Mouse (Mus musculus) heart, postnatal 14 days (tissue): ENCODE results near the gene Tada2a. TPM values are rescaled to one million over a fixed set of nuclear protein-coding genes. Genes with fewer than 3 reads are reported as not detected.

Experiments
- DNase-seq, 2 experiments: peaks; one replicate each; pipeline ENCODE4 v3.0.0; 2021 to 2022
- intact Hi-C: fragments of 180-260 bp; cut with DNase I; formaldehyde crosslinking; loops from one replicate; pipeline ENCODE4 v1.15.1; 2025
- total RNA-seq, 2 experiments: library from RNA; stranded (reverse); gene quantifications; 2 replicates each; pipeline ENCODE4 v1.2.3; 2021

The Tada2a gene
- total RNA-seq, 2 experiments from 2014 or later: 6.2 to 6.3 TPM

GRCm38 (mm10) chr11:84067720-84068190 lies 61.6 kb downstream of the Tada2a start:
- intact Hi-C loops: no loop called here
- DNase-seq: no peak

GRCm38 (mm10) chr11:84066927-84067645 lies 62.3 kb downstream of the Tada2a start:
- peak in 1 of 2 experiments; percentile 21 for DNase-seq
- intact Hi-C loops: no loop called here

- peak in 1 of 2 experiments; percentile 17 for DNase-seq
- intact Hi-C loops: no loop called here
These were observed 63.3 kb downstream of the Tada2a start for GRCm38 (mm10) chr11:84066071-84066481.

- DNase-seq: no peak
- intact Hi-C loops: no loop called here
These were observed 65.7 kb downstream of the Tada2a start for GRCm38 (mm10) chr11:84063631-84064209.

- intact Hi-C loops: no loop called here
These were observed 66.6 kb downstream of the Tada2a start for GRCm38 (mm10) chr11:84062805-84063204.

GRCm38 (mm10) chr11:84061881-84062280 lies 67.5 kb downstream of the Tada2a start:
- no peak for DNase-seq
- intact Hi-C loops: no loop called here

More at GRCm38 (mm10) chr11:84062805-84063204, 66.6 kb downstream of the Tada2a start:
- peak in 1 of 2 experiments; percentile 33 for DNase-seq

GRCm38 (mm10) chr11:84060635-84061034 lies 68.8 kb downstream of the Tada2a start:
- no peak for DNase-seq
- intact Hi-C loops: no loop called here

- intact Hi-C loops: no loop called here
- no peak for DNase-seq
These were observed 69.6 kb downstream of the Tada2a start for GRCm38 (mm10) chr11:84059784-84060183.

- no peak for DNase-seq
- intact Hi-C loops: no loop called here
These were observed 72.0 kb downstream of the Tada2a start for GRCm38 (mm10) chr11:84057418-84057817.

GRCm38 (mm10) chr11:84053524-84054163 lies 75.8 kb downstream of the Tada2a start:
- intact Hi-C loops: no loop called here
- peak in 1 of 2 experiments; percentile 31 for DNase-seq

- DNase-seq: no peak
- intact Hi-C loops: no loop called here
These were observed 76.3 kb downstream of the Tada2a start for GRCm38 (mm10) chr11:84053055-84053454.

- intact Hi-C loops: no loop called here
- no peak for DNase-seq
These were observed 81.0 kb downstream of the Tada2a start for GRCm38 (mm10) chr11:84048411-84048810.

GRCm38 (mm10) chr11:84047270-84047669 lies 82.1 kb downstream of the Tada2a start:
- intact Hi-C loops: no loop called here
- DNase-seq: no peak

GRCm38 (mm10) chr11:84044988-84045387 lies 84.4 kb downstream of the Tada2a start:
- intact Hi-C loops: no loop called here
- DNase-seq: no peak

- DNase-seq: no peak
- intact Hi-C loops: no loop called here
These were observed 86.3 kb downstream of the Tada2a start for GRCm38 (mm10) chr11:84042808-84043762.

- DNase-seq: no peak
- intact Hi-C loops: no loop called here
These were observed 88.8 kb downstream of the Tada2a start for GRCm38 (mm10) chr11:84040621-84041020.

GRCm38 (mm10) chr11:84033671-84034070 lies 95.7 kb downstream of the Tada2a start:
- no peak for DNase-seq
- intact Hi-C loops: loop anchor here (5.0 kb wide), 1 partner anchor 246 kb away; no protein-coding TSS in a partner anchor

- intact Hi-C loops: loop anchor here (5.0 kb wide), 1 partner anchor 245 kb away; no protein-coding TSS in a partner anchor
- DNase-seq: no peak
These were observed 96.8 kb downstream of the Tada2a start for GRCm38 (mm10) chr11:84032559-84032958.

GRCm38 (mm10) chr11:84031971-84032370 lies 97.4 kb downstream of the Tada2a start:
- intact Hi-C loops: loop anchor here (5.0 kb wide), 1 partner anchor 245 kb away; no protein-coding TSS in a partner anchor
- peak; percentile 48 to 49 for DNase-seq
